Mouse (Mus musculus): ENCODE data around the gene Prok1. TPM values are rescaled to one million over a fixed set of nuclear protein-coding genes. Genes with fewer than 3 reads are reported as not detected.

Prok1 gene
- polyA plus RNA-seq, 1 experiment from 2014 or later, result not detected

GRCm38 (mm10) chr3:107246876-107247275 is 7.4 kb upstream of the Prok1 start:
- Histone ChIP-seq H3K9me3 (ENCODE audit: control insufficient read depth) (no peaks in the 10 kb centered on the region), H3K27me3 (replicated peaks; ENCODE audit: control insufficient read depth, insufficient read depth, low read length) (no peaks in the 10 kb centered on the region), H3K4me2 (replicated peaks; ENCODE audit: low read depth) (no peak overlapping the region), H3K36me3 (ENCODE audit: control insufficient read depth, insufficient read depth) (no peaks in the 10 kb centered on the region), H3K27ac (ENCODE audit: low read depth, low read length) (no peak overlapping the region), H3K9ac (ENCODE audit: low read depth, low read length) (no peak overlapping the region), H3K4me1 (replicated peaks; ENCODE audit: control insufficient read depth, insufficient read depth, low read length) (no peaks in the 10 kb centered on the region), H3K4me3 (ENCODE audit: low read depth, low read length) (no peak overlapping the region)
- 84% methylated on average over 6 of the region's 6 CpGs for WGBS
- ATAC-seq, result no peak
- TF ChIP-seq CTCF (IDR thresholded peaks at IDR 0.05; ENCODE audit: low read depth), result no peak

GRCm38 (mm10) chr3:107241389-107242094 is 2.0 kb upstream of the Prok1 start:
- ATAC-seq, result no peak
- no peak overlapping the region for H3K27ac ChIP-seq (ENCODE audit: low read depth, low read length)
- WGBS, result 50% methylated on average over 14 of the region's 14 CpGs

GRCm38 (mm10) chr3:107238471-107238980 is 981 bp downstream of the Prok1 start:
- 80% methylated on average over 8 of the region's 8 CpGs for WGBS
- no peaks in the 10 kb centered on the region for H3K27me3 ChIP-seq (replicated peaks; ENCODE audit: control insufficient read depth, insufficient read depth, low read length)
- ATAC-seq, result no peak
- no peaks in the 10 kb centered on the region for H3K9me3 ChIP-seq (ENCODE audit: control insufficient read depth)
- no peaks in the 10 kb centered on the region for H3K4me1 ChIP-seq (replicated peaks; ENCODE audit: control insufficient read depth, insufficient read depth, low read length)
- no peak overlapping the region for H3K9ac ChIP-seq (ENCODE audit: low read depth, low read length)
- no peaks in the 10 kb centered on the region for H3K36me3 ChIP-seq (ENCODE audit: control insufficient read depth, insufficient read depth)
- no peak overlapping the region for H3K4me2 ChIP-seq (replicated peaks; ENCODE audit: low read depth)
- no peak overlapping the region for H3K27ac ChIP-seq (ENCODE audit: low read depth, low read length)
- no peak overlapping the region for H3K4me3 ChIP-seq (ENCODE audit: low read depth, low read length)
- no peak for TF ChIP-seq CTCF (IDR thresholded peaks at IDR 0.05; ENCODE audit: low read depth)

More at GRCm38 (mm10) chr3:107241389-107242094, 2.0 kb upstream of the Prok1 start:
- H3K4me2 ChIP-seq (replicated peaks; ENCODE audit: low read depth), result no peak overlapping the region
- no peak for TF ChIP-seq CTCF (IDR thresholded peaks at IDR 0.05; ENCODE audit: low read depth)
- no peaks in the 10 kb centered on the region for H3K9me3 ChIP-seq (ENCODE audit: control insufficient read depth)
- H3K9ac ChIP-seq (ENCODE audit: low read depth, low read length), result no peak overlapping the region
- no peaks in the 10 kb centered on the region for H3K27me3 ChIP-seq (replicated peaks; ENCODE audit: control insufficient read depth, insufficient read depth, low read length)
- no peaks in the 10 kb centered on the region for H3K4me1 ChIP-seq (replicated peaks; ENCODE audit: control insufficient read depth, insufficient read depth, low read length)
- H3K36me3 ChIP-seq (ENCODE audit: control insufficient read depth, insufficient read depth), result no peaks in the 10 kb centered on the region
- H3K4me3 ChIP-seq (ENCODE audit: low read depth, low read length), result no peak overlapping the region

GRCm38 (mm10) chr3:107238051-107238450 is 1.5 kb downstream of the Prok1 start:
- Histone ChIP-seq H3K9me3 (ENCODE audit: control insufficient read depth) (no peaks in the 10 kb centered on the region), H3K4me3 (ENCODE audit: low read depth, low read length) (no peak overlapping the region), H3K36me3 (ENCODE audit: control insufficient read depth, insufficient read depth) (no peaks in the 10 kb centered on the region), H3K27me3 (replicated peaks; ENCODE audit: control insufficient read depth, insufficient read depth, low read length) (no peaks in the 10 kb centered on the region), H3K4me2 (replicated peaks; ENCODE audit: low read depth) (no peak overlapping the region), H3K4me1 (replicated peaks; ENCODE audit: control insufficient read depth, insufficient read depth, low read length) (no peaks in the 10 kb centered on the region), H3K9ac (ENCODE audit: low read depth, low read length) (no peak overlapping the region), H3K27ac (ENCODE audit: low read depth, low read length) (no peak overlapping the region)
- 42% methylated on average over 2 of the region's 2 CpGs for WGBS
- TF ChIP-seq CTCF (IDR thresholded peaks at IDR 0.05; ENCODE audit: low read depth), result no peak
- no peak for ATAC-seq

GRCm38 (mm10) chr3:107233945-107234344 is 5.6 kb downstream of the Prok1 start:
- Histone ChIP-seq H3K27me3 (replicated peaks; ENCODE audit: control insufficient read depth, insufficient read depth, low read length) (no peaks in the 10 kb centered on the region), H3K27ac (ENCODE audit: low read depth, low read length) (no peak overlapping the region), H3K4me3 (ENCODE audit: low read depth, low read length) (no peak overlapping the region), H3K4me1 (replicated peaks; ENCODE audit: control insufficient read depth, insufficient read depth, low read length) (no peaks in the 10 kb centered on the region), H3K36me3 (ENCODE audit: control insufficient read depth, insufficient read depth) (no peaks in the 10 kb centered on the region), H3K9ac (ENCODE audit: low read depth, low read length) (no peak overlapping the region), H3K9me3 (ENCODE audit: control insufficient read depth) (no peaks in the 10 kb centered on the region), H3K4me2 (replicated peaks; ENCODE audit: low read depth) (no peak overlapping the region)
- WGBS, result 35% methylated on average over 2 of the region's 2 CpGs
- ATAC-seq, result no peak
- TF ChIP-seq CTCF (IDR thresholded peaks at IDR 0.05; ENCODE audit: low read depth), result no peak

GRCm38 (mm10) chr3:107233351-107233813 is 6.1 kb downstream of the Prok1 start:
- WGBS, result 8% methylated on average over 11 of the region's 11 CpGs
- ATAC-seq, result no peak
- peak; percentile 97 for TF ChIP-seq CTCF (IDR thresholded peaks at IDR 0.05; ENCODE audit: low read depth)
- Histone ChIP-seq H3K9me3 (ENCODE audit: control insufficient read depth) (no peaks in the 10 kb centered on the region), H3K36me3 (ENCODE audit: control insufficient read depth, insufficient read depth) (no peaks in the 10 kb centered on the region), H3K27ac (ENCODE audit: low read depth, low read length) (no peak overlapping the region), H3K9ac (ENCODE audit: low read depth, low read length) (no peak overlapping the region), H3K4me1 (replicated peaks; ENCODE audit: control insufficient read depth, insufficient read depth, low read length) (no peaks in the 10 kb centered on the region), H3K4me2 (replicated peaks; ENCODE audit: low read depth) (0 out of 2 replicates have a peak overlapping the region, but pooled peaks have one; percentile 1), H3K4me3 (ENCODE audit: low read depth, low read length) (no peak overlapping the region), H3K27me3 (replicated peaks; ENCODE audit: control insufficient read depth, insufficient read depth, low read length) (no peaks in the 10 kb centered on the region)
